Mouse (Mus musculus) megakaryocyte, embryonic 14.5 days (primary cell): ENCODE results near the gene Scai.

ENCODE experiments used
- FLI1 ChIP-seq: IDR thresholded peaks from 2 replicates; pipeline ENCODE4 v1.6.1; 2012; ENCODE audit warnings: low read length, inconsistent platforms, mixed read lengths
- GATA1 ChIP-seq: IDR thresholded peaks from 3 replicates; pipeline ENCODE4 v1.6.1; 2012; ENCODE audit warnings: mixed read lengths, low read length, inconsistent platforms, borderline replicate concordance

DNA sequence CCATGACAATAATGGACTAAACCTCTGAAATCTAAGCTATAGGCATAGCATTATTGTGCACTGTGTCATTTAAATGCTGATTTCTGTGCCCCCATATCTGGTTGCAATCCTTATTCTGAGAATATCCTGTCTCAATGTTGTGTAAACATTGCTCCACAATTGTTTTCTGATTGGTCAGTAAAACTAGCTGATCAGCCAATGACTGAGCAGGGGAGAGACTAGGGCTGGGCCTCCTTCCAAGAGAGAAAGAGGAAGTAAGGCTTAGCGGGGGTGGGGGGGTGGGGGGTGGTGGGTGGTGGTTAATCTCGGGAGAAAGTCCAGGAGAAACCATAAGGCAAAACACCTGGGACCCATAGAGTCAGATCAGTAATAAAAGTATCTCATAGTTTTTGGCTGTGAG lies 42.5 kb downstream of the Scai start:
- no peak for TF ChIP-seq GATA1
- no peak for TF ChIP-seq FLI1
